Mouse (Mus musculus): ENCODE data around the gene Scube1. TPM values are rescaled to one million over a fixed set of nuclear protein-coding genes. Genes with fewer than 3 reads are reported as not detected.

Scube1 gene
- polyA plus RNA-seq, 1 experiment from 2014 or later, result 0.13 TPM

DNA sequence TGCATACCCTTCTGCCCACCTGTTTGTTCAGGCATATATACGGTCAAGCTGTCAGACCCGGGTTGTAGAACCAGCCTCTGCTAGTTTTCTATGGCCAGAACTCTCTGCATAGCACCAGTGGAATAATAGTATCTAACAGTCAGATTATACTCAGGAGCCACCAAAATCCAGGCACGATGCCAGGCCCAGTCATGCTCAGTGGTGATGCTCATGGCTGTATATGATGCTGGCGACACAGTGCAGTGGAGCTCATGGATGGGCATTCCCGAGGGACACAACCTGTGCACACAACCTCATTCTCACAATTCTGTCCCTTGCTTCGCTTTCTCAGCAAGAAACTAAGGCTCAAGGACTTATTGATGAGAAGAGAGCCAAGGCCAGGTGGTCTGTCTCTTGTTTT lies 58.8 kb downstream of the Scube1 start:
- DNase-seq (ENCODE audit: low spot score), result no peak

DNA sequence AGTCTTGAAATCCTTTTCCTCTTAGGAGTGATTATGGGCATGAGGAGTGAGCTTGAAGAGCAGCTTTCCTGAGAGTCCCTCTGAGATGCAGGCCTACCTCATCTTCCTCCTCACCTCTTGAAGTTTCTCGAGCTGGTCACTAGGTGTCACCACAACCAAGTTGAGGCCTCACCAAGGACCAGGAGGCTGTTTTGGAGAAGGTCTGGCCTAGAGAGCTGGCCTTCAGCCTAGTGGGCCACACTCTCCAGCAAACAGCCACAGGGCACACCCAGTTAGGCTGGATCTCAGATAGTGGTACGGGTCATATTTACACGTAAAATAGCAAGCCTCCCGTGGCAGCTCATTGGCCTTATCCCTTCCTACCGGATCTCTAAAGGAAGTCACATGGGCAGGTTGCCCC lies 60.1 kb downstream of the Scube1 start:
- DNase-seq (ENCODE audit: low spot score), result no peak

DNA sequence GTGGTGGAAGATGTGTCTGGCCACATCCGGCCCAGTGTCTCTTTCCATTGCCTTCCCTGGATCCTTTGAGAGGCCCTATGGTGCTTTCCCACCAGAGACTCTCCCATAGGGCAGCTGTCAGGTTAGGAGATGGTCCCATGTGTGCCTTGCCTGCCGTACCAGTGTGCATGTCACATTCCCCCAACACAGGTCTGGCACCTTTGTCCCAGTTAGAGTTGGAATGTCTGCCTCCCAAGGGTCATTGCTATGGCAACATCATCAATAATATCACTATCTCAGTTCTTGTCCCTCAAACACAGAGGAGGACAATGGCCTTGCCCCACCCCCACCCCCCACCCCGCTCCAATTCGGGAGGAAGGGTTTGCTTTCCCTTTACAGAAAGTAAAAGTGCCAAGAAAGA lies 61.8 kb downstream of the Scube1 start:
- DNase-seq (ENCODE audit: low spot score), result no peak

DNA sequence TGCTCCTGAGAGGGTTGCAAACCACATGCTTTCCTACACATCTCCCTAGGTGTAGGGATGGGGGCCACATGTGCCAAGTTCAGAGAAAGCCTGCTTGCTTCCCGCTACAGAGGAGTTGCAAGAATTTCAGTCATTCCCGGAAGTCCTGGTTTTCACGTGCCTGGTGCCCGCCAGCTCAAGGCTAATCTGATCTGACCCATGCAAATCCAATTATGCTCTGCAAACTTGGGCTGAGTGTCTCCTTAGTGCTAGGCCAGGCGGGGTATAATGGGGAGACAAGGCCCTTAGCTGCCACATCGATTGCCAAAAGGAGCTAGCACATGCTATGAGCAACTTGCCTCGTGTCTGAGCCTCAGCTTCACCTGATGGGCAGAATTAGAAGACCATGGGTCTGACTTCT lies 62.7 kb downstream of the Scube1 start:
- no peak for DNase-seq (ENCODE audit: low spot score)

DNA sequence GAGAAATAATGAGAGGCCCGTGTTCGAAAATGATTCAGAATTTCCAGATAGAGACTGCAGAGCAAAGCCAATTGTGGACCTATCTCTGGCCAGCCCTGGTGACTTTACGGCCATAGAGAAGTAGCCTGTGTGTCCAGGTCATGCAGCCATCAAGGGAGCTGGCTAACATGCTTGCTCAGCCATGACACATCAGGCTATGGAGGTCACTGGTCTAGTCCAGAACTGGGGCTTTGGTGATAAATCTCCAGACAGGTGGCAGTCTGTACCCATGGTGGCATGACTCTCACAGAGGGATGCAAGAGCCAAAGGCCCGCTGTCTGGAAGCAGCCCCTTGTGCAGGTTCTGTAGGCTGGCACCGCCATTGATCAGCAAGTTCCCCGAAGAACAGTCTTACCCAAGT lies 82.3 kb downstream of the Scube1 start:
- DNase-seq (ENCODE audit: low spot score), result no peak

DNA sequence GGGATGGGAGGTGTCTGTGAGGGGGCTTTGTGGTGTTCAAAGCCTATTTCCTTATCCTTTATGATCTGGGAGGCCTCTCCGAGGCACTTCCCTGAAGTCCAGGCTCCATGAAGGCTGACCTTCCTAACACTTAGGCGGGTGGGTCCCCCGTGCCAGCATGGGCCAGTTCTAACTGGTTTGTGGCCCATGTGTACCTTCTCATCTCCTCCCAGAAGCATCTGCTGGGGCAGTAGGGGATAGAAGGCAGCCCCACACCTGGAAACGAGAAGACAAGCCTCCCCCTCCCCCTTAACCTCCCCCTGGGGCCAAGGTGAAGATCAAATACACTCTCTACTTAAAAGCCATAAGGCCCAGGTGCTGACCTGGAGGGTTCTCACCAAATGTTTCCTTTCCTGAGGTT lies 84.6 kb downstream of the Scube1 start:
- peak; percentile 14 for DNase-seq (ENCODE audit: low spot score)

DNA sequence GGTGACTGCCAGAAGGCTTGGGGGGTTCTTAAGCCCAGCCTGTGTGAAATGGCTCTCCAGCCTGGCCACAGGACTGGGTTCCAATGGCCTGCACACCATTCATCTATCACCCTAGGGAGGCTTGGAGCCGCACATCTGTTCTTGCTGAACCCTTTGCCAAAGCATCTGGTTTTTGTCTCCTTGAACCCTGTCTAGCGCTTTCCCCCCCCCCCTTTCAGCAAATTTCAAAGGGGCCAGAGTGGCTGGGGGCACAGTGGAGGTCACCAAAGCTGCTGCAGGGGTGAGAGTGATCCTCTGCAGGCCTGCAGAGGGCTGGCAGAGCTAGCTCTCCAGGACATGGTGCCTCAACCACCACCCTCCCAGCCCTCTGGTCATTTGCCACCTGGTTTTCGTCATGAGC lies 85.7 kb downstream of the Scube1 start:
- no peak for DNase-seq (ENCODE audit: low spot score)

DNA sequence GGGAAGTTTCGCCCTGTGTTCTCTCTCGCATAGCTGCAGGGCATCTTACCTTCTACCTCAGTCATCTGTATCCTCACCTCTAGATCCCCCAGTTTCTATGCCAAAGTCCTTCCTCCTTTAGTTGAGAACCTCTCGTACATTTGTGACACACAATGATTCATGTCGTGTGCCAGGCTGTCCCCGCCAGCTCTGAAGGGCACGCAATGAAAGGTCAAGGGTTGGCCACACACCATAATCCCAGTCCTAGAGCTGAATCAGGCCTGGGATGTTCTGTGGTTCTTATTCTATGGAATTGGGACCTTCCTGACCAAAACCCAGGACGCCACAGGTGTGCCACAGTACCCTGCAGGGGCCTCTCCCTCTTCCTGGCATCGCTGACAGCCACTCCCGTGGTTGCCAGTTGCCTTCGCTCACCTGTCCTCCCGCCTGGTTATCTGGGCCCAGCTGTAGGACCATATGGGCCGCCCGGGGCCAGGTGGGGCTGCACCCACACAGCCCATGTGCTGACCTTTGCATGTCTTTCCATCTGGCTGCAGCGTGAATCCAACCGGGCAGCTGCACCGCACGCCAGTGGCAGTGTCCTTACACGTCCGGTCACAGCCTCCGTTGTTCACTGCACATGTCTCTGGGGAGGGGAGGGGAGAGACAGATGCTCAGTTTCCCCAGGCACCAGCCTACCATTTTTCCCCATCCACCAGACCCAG lies 86.5 kb downstream of the Scube1 start:
- DNase-seq (ENCODE audit: low spot score), result no peak

DNA sequence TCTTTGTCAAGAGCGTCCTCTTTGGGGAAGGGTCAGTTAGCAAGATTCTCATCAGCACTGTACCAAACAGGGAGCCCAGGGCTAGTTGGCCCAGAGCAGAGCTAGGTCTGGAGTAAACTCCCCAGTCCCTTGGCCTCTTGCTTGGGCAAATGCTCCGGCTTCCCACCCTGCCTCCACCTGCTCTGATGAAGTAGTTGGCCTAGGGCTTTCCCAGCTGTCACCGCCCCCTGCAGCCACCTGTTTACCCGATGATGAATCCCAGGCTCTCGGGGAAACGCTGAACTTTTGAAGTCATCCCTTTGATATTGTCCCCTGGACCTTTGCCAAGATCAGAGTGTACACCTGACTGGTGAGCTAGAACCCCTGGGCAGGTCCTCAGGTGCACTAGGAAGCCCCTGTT lies 88.1 kb downstream of the Scube1 start:
- DNase-seq (ENCODE audit: low spot score), result no peak

DNA sequence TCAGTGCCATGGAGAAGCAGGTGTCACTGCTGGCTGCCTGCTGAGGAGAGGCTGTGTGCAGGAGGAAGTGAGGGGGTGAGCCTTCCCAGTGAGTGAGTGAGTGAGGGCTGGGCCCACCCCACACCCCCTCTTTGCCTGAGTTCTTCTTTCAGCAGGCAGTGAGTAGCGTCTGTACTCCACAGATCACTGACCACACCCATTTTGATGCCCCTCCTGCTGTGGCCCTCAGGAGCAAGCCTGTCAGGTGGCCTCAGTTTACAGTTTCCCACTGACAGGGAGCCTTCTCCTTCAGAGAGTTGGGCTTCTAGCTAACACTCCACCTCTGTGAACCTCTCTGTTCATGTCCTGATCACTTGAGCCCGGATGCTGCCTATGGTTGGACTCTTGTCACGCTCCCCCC lies 89.6 kb downstream of the Scube1 start:
- DNase-seq (ENCODE audit: low spot score), result no peak

DNA sequence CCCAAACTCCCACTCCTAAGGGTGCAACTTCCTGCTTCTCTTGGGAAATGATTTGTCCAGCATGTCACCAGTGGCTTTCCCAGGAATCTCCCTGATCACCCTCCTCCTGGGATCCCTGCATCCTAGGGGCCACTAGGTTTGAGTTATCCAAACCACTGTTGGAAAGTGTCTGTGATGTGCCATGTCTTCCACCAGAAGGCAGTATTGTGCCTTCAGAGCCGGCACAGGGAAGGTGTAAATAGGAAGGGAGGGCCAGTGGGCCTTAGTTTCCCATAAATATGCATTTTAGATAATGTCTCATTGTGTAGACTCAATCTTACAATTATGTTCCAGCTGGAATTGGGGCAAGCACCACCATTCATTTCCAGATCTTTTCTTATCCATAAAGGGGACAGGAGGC lies 90.7 kb downstream of the Scube1 start:
- DNase-seq (ENCODE audit: low spot score), result no peak

DNA sequence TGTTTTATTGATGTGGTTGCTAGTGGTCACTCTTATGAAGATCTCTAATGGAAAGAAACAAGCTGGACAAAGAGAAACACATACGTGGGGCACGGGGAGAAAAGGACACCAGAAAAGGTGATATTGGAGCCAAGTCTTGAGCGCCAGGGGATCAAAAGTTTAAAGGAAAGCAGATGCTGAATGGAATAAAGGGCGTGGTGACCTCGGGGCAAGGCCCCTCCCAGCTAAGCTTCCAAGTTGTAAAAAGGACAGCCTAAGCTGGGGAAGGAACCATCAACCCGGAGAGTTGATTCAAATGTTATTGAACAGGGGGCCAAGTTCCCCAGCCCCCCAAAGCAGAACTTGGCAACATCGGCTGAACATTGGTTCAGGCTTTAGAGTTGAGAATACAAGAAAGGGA lies 93.8 kb downstream of the Scube1 start:
- DNase-seq (ENCODE audit: low spot score), result no peak

DNA sequence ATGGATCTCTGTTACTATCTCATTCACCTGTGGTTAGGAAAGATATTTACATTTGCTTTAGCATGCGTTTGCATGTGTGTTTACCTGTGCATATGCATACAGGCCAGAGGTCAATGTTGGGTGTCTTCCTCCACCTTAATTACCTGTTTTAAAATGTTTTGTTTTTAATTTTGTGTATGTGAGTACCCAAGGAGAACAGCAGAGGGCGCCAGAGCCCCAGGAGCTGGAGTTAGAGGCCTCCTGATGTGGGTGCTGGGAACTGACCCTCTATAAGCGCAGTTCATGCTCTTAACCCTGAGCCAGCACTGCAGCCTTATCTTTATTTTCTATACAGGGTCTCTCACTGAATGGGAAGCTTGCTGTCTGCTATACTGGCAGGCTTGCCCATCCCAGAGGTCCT lies 95.1 kb downstream of the Scube1 start:
- no peak for DNase-seq (ENCODE audit: low spot score)

DNA sequence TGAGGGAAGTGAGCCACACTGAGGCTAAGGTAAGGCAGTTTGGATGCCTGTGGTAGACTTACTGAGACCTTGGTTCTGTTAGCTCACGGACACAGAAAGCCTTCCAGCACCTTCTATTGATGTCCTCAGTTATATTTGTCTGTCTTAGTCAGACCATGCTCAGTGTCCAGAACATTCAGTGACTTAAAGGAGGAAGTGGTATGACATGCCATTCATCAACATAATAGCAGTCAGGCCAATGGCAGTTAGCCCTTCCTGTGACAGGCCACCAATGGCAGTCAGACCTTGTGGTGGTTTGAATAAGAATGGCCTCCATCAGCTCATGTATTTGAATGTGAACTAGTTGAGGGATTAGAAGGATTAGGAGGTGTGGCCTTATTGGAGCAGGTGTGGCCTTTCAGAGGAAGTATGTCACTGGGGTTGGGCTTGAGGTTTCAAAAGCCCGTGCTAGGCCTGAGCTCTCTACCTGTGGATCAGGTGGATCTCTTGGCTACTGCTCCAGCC lies 98.6 kb downstream of the Scube1 start:
- DNase-seq (ENCODE audit: low spot score), result no peak

DNA sequence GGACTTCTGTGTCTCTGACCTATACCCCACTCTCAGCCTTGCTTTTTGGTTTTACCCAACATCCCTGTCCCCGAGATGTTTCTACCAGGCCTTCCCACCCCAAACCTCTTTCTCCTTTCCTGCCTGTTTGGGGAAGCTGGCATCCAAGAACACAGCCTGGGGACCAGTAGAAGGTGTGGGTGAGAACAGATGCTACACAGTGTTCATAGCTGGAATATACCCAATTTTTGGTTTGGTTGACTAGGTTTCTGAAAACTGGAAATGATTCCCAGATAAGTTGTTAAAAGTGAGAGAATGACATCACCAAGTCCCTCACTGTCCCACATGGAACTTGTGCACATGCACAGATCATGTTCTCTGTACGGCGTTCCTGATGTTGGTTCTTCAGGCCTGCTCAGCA lies 109.6 kb downstream of the Scube1 start:
- DNase-seq (ENCODE audit: low spot score), result no peak

DNA sequence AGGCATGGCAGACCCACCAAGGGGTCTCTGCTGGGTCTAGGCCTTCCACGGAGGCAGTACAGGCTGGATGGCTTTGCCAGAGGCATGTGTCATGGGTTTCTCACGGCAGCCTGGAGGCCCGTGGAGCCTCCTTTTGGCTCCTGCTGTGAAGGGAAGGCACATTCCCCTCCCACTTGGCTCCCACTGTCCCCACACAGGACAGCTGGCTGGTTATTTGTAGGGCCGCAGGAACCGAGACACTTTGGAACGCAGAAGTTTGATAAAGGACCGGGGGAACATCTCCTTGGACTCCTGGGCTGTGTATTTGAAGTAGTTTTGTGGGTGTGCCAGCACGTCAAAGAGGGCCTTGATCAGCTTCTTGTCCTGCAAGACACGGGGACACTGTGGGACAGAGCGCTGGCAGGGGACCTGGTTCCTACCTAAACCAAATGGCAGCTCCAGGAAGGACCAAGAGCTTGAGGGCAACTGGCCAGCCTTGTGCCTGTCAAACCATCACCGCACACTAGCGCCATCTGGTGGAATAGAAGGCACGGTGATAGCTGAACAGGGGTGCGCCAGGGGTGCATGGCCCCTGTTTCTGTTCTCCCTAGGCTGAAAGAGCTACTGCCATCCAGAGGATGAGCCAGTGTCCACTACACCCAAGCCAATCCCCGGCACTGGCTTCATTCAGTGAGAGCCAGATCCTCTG lies 117.6 kb downstream of the Scube1 start:
- DNase-seq (ENCODE audit: low spot score), result peak; percentile 84

DNA sequence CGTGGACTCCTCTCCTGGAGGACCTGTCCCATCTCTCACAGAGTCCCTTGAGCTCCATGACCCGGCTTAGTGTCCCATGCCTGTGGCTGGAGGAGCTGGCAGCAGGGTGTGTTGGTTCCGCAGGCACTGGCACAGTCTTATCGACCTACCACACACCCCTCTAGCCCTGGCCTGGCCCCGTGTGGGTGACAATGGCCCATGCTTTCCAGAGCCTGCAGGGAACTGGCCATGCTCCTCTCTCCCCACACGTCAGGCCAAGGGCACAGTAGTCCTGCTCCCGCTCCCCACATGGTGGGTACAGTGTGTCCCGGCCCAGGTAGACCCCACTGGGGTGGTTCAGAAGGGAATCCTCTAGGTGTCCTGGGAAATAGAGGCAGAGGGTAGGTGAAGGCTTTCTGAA lies 118.1 kb downstream of the Scube1 start:
- no peak for DNase-seq (ENCODE audit: low spot score)

DNA sequence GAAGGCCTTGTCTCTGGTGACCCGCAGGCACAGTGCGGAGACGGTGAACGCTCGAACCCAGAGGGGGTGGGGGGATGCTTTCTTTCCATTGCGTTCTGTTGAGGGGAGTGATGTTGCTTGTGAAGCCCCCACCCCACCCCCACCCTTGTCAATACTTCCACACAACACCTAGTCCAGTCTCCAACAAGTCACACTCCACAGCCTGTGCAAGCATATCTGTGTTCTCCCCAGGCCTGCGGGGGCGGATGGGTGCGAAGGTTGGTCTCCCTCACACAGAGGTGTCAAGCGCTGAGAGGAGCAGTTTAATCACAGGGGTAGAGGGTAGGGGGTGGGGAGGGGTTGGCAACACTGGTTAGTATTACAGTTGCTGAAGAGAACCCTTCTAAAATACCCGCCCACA lies 118.6 kb downstream of the Scube1 start:
- no peak for DNase-seq (ENCODE audit: low spot score)

DNA sequence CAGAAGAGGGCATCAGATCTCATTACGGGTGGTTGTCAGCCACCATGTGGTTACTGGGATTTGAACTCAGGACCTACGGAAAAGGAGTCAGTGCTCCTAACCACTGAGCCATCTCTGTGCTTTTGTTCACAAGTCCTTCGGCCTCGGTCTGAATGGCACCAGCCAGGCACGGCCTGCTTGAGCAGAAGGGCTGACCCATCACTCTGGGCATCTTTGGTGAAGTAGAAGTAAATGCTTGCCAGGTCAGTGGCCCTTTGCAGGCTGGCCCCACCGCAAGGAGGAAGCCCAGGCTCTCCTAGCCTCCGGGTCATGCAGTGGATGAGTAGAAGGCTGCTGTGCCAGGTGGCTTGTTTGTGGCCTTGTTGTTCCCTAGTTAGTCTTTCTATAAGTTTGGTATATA lies 121.4 kb downstream of the Scube1 start:
- DNase-seq (ENCODE audit: low spot score), result peak; percentile 21

DNA sequence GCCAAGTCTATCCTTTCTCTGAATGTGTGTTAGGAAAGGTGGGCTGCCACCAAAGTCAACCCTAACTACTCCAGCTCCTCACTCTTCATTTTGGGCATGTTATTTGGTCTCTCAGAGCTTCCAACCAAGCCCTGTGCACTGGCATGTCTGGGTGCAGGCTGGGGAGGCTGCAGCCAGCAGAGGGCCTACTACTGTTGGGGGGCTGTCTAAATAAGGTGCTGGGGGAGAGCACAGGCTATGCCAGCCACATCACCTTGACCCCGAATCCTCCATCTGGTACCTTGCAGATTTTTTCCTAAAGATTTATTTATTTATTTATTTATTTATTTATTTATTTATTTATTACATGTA lies 121.8 kb downstream of the Scube1 start:
- no peak for DNase-seq (ENCODE audit: low spot score)

DNA sequence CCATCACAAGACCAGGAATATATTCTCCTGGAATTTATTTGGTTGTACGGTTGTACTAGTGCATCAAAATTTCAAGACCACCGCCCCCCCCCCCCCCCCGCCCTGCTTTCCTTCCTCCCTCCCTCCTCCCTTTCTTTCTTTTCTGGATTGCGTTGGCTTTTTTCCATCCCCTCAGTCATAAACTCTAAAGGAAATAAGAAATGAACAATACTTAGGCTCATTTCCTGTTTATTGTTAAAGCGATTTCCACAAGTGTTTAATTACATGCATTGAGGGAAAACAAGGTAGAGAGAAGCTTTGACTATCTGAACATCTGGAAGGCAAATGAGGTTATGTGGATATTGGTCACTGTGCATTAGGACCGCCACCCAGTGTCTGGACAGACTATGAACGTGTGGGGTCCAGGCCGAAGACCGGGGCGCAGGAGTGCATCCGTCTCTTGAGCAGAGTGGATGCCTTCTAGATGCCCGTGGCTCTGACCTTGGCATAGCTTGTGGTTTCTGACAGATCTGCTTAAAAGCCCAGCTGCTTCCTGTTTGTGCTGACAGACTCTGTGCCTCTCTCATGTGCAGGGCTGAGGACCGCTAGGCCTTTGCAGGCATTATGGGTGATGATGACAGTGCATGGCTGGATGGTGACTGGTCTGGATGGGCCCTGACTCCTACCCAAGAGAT lies 122.3 kb downstream of the Scube1 start:
- peak; percentile 93 for DNase-seq (ENCODE audit: low spot score)

DNA sequence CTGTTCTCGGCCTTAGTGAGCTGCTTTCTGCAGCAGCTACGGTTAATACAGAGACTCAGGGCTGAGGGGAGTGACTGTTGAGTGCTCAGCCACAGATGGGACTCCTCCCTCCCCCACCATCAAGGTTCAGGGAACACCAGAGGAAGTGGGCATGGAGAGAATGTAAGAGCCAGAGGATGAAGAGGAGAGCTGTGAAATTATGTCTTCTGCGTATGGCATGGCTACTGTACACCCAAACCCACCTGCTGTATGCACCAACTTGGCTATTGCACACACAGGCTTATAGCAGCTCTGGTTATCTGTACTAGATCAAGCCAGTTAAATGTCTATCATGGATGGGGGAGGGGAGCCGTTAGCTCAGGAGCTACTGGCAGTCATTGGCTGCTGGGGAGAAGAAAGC lies 123.6 kb downstream of the Scube1 start:
- peak; percentile 67 for DNase-seq (ENCODE audit: low spot score)

DNA sequence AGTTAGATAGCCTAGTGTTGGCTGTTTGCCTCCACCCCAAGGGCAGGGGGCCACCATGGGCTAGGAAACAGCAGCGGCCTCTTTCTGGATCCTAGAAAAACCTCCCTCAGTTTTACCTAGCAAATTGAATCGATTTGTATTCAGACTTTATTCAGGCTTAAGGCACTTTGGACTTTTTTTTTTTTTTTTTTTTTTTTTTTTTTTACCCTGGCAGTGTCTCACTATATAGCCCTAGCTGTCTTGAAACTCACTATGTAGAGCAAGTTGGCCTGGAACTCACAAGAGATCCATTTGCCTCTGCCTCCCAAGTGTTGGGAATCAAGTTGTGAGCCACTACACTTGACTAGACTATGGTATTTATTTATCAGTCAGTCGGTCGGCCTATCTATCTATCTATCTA lies 128.0 kb downstream of the Scube1 start:
- DNase-seq (ENCODE audit: low spot score), result no peak

All from thymus, postnatal 0 days (tissue).